Mouse (Mus musculus) limb, embryonic 11.5 days (tissue): ENCODE results near the gene Chd2. TPM values are rescaled to one million over a fixed set of nuclear protein-coding genes. Genes with fewer than 3 reads are reported as not detected.

Source experiments
- ATAC-seq: fragments of 200-750 bp; cut with Nextera tagmentation; 2 replicates; pipeline ENCODE4 v1.8.0; 2017; ENCODE audit warnings: low read depth; ENCODE audit not compliant: insufficient number of reproducible peaks, low FRiP score, low TSS enrichment
- DNase-seq: peaks from one replicate; pipeline ENCODE4 v3.0.0-alpha.2; 2015; ENCODE audit warnings: low spot score
- H3K27ac ChIP-seq: fragments of 300-500 bp; sonication (generic); replicated peaks from 2 replicates; pipeline ENCODE4 v1.5.1; 2014; ENCODE audit warnings: low read depth, mild to moderate bottlenecking, low read length
- H3K27me3 ChIP-seq: fragments of 300-500 bp; sonication (generic); 2 replicates; pipeline ENCODE4 v1.6.1; 2014; ENCODE audit warnings: mild to moderate bottlenecking, low read length, mixed read lengths; ENCODE audit not compliant: control insufficient read depth, insufficient read depth
- H3K36me3 ChIP-seq: fragments of 300-500 bp; sonication (generic); 2 replicates; pipeline ENCODE4 v1.6.1; 2014; ENCODE audit warnings: mild to moderate bottlenecking, low read length, moderate library complexity, mixed read lengths; ENCODE audit not compliant: control insufficient read depth, insufficient read depth
- H3K4me1 ChIP-seq: fragments of 300-500 bp; sonication (generic); 2 replicates; pipeline ENCODE4 v1.6.1; 2014; ENCODE audit warnings: low read length, mixed read lengths; ENCODE audit not compliant: control insufficient read depth, insufficient read depth
- H3K4me2 ChIP-seq: fragments of 300-500 bp; sonication (generic); 2 replicates; pipeline ENCODE4 v1.6.1; 2014; ENCODE audit warnings: low read depth, mild to moderate bottlenecking, moderate library complexity; ENCODE audit not compliant: severe bottlenecking
- H3K4me3 ChIP-seq: fragments of 300-500 bp; sonication (generic); 2 replicates; pipeline ENCODE4 v1.5.1; 2014; ENCODE audit warnings: low read depth, low read length
- H3K9ac ChIP-seq: fragments of 300-500 bp; sonication (generic); 2 replicates; pipeline ENCODE4 v1.6.1; 2014; ENCODE audit warnings: mild to moderate bottlenecking, low read length
- H3K9me3 ChIP-seq: fragments of 300-500 bp; sonication (generic); 2 replicates; pipeline ENCODE4 v1.6.1; 2016; ENCODE audit warnings: low read length; ENCODE audit not compliant: control insufficient read depth
- WGBS: fragments of 180-500 bp; shearing (Covaris S2); extraction: QIAGEN DNeasy Blood & Tissue Kit; methylation state at CpG from one replicate; pipeline ENCODE4 v1.1.7; 2014; 5-methylcytosine and 5-hydroxymethylcytosine counted together
- polyA plus RNA-seq: library from polyadenylated mRNA; unstranded; fragments of >200 nt; fragmentation: Nextera tagmentation; extraction: Ambion mirVana; gene quantifications from 2 replicates; pipeline ENCODE4 v1.2.1, GENCODE M21; 2014

The Chd2 gene
- 48.9 and 64.6 TPM in 2 replicates for polyA plus RNA-seq

- H3K9ac ChIP-seq, result peak within 1 kb of the TSS; percentile 92
- peak within 1 kb of the TSS; percentile 66 for H3K4me2 ChIP-seq
- H3K4me1 ChIP-seq, result no peaks in the 10 kb centered on the region
- ATAC-seq, result peak; percentile 74
- peak within 1 kb of the TSS; percentile 98 for H3K27ac ChIP-seq
- H3K27me3 ChIP-seq, result no peaks in the 10 kb centered on the region
- DNase-seq, result peak; percentile 83
- H3K9me3 ChIP-seq, result no peaks in the 10 kb centered on the region
- 0 out of 2 replicates have a peak, but pooled peaks cover 3% of the 10 kb centered on the region for H3K36me3 ChIP-seq
- H3K4me3 ChIP-seq, result peak within 1 kb of the TSS; percentile 56
- under 1% methylated on average over 15 of the region's 15 CpGs for WGBS
Observed at GRCm38 (mm10) chr7:73541412-73542130, at the start of gene Chd2. TSS of gene Chd2 (minus strand) at chr7:73541830.

GRCm38 (mm10) chr7:73590757-73591156 lies 49.1 kb upstream of the Chd2 start:
- no peak overlapping the region for H3K27ac ChIP-seq
- no peak overlapping the region for H3K9ac ChIP-seq
- no peak for DNase-seq
- no peaks in the 10 kb centered on the region for H3K36me3 ChIP-seq
- H3K4me1 ChIP-seq, result peaks cover 13% of the 10 kb centered on the region
- no peaks in the 10 kb centered on the region for H3K27me3 ChIP-seq
- no peak for ATAC-seq
- no peaks in the 10 kb centered on the region; the same call in 1 of the 2 replicates for H3K9me3 ChIP-seq
- WGBS, result 95% methylated on average over 5 of the region's 5 CpGs
- no peak overlapping the region for H3K4me2 ChIP-seq
- no peak overlapping the region for H3K4me3 ChIP-seq

- H3K9me3 ChIP-seq, result no peaks in the 10 kb centered on the region; the same call in 1 of the 2 replicates
- peaks cover 19% of the 10 kb centered on the region for H3K4me1 ChIP-seq
- no peaks in the 10 kb centered on the region for H3K27me3 ChIP-seq
- no peak overlapping the region for H3K9ac ChIP-seq
- DNase-seq, result no peak
- H3K36me3 ChIP-seq, result no peaks in the 10 kb centered on the region
- 0 out of 2 replicates have a peak overlapping the region, but pooled peaks have one; percentile 0 for H3K27ac ChIP-seq
- ATAC-seq, result no peak
- WGBS, result 41% methylated on average over 14 of the region's 14 CpGs
- H3K4me3 ChIP-seq, result no peak overlapping the region
- no peak overlapping the region for H3K4me2 ChIP-seq
Observed at GRCm38 (mm10) chr7:73589208-73589771, 47.7 kb upstream of the Chd2 start.

- no peaks in the 10 kb centered on the region for H3K36me3 ChIP-seq
Observed at GRCm38 (mm10) chr7:73588351-73588906, 46.8 kb upstream of the Chd2 start.

GRCm38 (mm10) chr7:73586717-73587116 lies 45.1 kb upstream of the Chd2 start:
- Histone ChIP-seq H3K9me3 (no peaks in the 10 kb centered on the region; the same call in 1 of the 2 replicates), H3K4me2 (no peak overlapping the region), H3K4me1 (peaks cover 14% of the 10 kb centered on the region), H3K27ac (no peak overlapping the region), H3K4me3 (no peak overlapping the region), H3K9ac (no peak overlapping the region), H3K27me3 (no peaks in the 10 kb centered on the region), H3K36me3 (no peaks in the 10 kb centered on the region)
- 90% methylated on average over 6 of the region's 6 CpGs for WGBS
- DNase-seq, result no peak
- ATAC-seq, result no peak

More at GRCm38 (mm10) chr7:73588351-73588906, 46.8 kb upstream of the Chd2 start:
- Histone ChIP-seq H3K4me1 (peaks cover 14% of the 10 kb centered on the region), H3K4me3 (no peak overlapping the region), H3K4me2 (no peak overlapping the region), H3K9me3 (no peaks in the 10 kb centered on the region; the same call in 1 of the 2 replicates), H3K27ac (no peak overlapping the region), H3K9ac (no peak overlapping the region), H3K27me3 (no peaks in the 10 kb centered on the region)
- 88% methylated on average over 8 of the region's 8 CpGs for WGBS
- no peak for DNase-seq
- ATAC-seq, result no peak

GRCm38 (mm10) chr7:73586206-73586605 lies 44.6 kb upstream of the Chd2 start:
- Histone ChIP-seq H3K4me2 (no peak overlapping the region), H3K4me1 (peaks cover 14% of the 10 kb centered on the region), H3K36me3 (no peaks in the 10 kb centered on the region), H3K27ac (no peak overlapping the region), H3K27me3 (no peaks in the 10 kb centered on the region), H3K9ac (no peak overlapping the region), H3K9me3 (no peaks in the 10 kb centered on the region), H3K4me3 (no peak overlapping the region)
- ATAC-seq, result no peak
- DNase-seq, result no peak
- 61% methylated on average over 11 of the region's 11 CpGs for WGBS

- no peak for DNase-seq
- Histone ChIP-seq H3K9ac (no peak overlapping the region), H3K27me3 (no peaks in the 10 kb centered on the region), H3K4me3 (no peak overlapping the region), H3K27ac (peak overlapping the region; percentile 70; the same call in 1 of the 2 replicates), H3K9me3 (no peaks in the 10 kb centered on the region), H3K36me3 (no peaks in the 10 kb centered on the region), H3K4me2 (no peak overlapping the region), H3K4me1 (peaks cover 14% of the 10 kb centered on the region)
- ATAC-seq, result no peak
- WGBS, result 85% methylated on average over 22 of the region's 22 CpGs
Observed at GRCm38 (mm10) chr7:73585114-73586032, 43.7 kb upstream of the Chd2 start.
